In genomic region chr8:47556446-47556845, GRCm38 (mm10) we compare ENCODE assay signal across 27 mouse cellular contexts. TPM values are rescaled to one million over a fixed set of nuclear protein-coding genes. Genes with fewer than 3 reads are reported as not detected.
DNase-seq lines count a peak whose midpoint lies in the region; ATAC-seq and TF ChIP-seq lines count a peak whose summit lies in the region.
"Had no signal": no experiment of that assay in that cellular context is flagged by ENCODE, and none has a peak within 500 bp of the region (broad histone marks: within the 10 kb centered on the region; RNA-seq: fewer than 3 reads in every experiment).

No protein-coding gene starts in this region.

- intact Hi-C loops in heart, adult 2 months (cut with DNase I): loop anchor here (5.0 kb wide), 1 partner anchor 116 kb away; no protein-coding TSS in a partner anchor

- H3K4me3 ChIP-seq in heart, adult 2 months: no peak overlapping the region
- no peak overlapping the region for H3K4me3 ChIP-seq in heart, embryonic 11.5 days (ENCODE audit: low read depth, low read length)
- H3K4me3 ChIP-seq in heart, embryonic 16.5 days (ENCODE audit: low read length): no peak overlapping the region
- no peak overlapping the region for H3K4me3 ChIP-seq in lung, postnatal 0 days (ENCODE audit: low read depth, low read length)
- H3K4me3 ChIP-seq: embryonic facial prominence, embryonic 10.5 days; intestine, embryonic 15.5 days; left cerebral cortex, adult 2 months; limb, embryonic 15.5 days; megakaryocyte, embryonic 14.5 days; midbrain, embryonic 13.5 days had no signal

- no peak for TF ChIP-seq EP300 in heart, adult 2 months (IDR thresholded peaks at IDR 0.05; ENCODE audit: insufficient read depth, low read depth, low read length)
- no peak for TF ChIP-seq EP300 in lung, postnatal 0 days (IDR thresholded peaks at IDR 0.05)

- H3K4me2 ChIP-seq in heart, embryonic 11.5 days: no peak overlapping the region
- no peak overlapping the region for H3K4me2 ChIP-seq in heart, embryonic 16.5 days (ENCODE audit: low read depth, low read length)
- H3K4me2 ChIP-seq in lung, postnatal 0 days (replicated peaks; ENCODE audit: low read depth, low read length): no peak overlapping the region
- H3K4me2 ChIP-seq: intestine, embryonic 15.5 days; limb, embryonic 15.5 days; midbrain, embryonic 13.5 days had no signal

- 41% methylated on average over 7 of the region's 7 CpGs for WGBS in heart, adult 2 months
- 69% methylated on average over 7 of the region's 7 CpGs for WGBS in heart, embryonic 11.5 days (ENCODE audit: insufficient replicate concordance)
- WGBS in heart, embryonic 16.5 days: 70% methylated on average over 7 of the region's 7 CpGs
- WGBS in lung, postnatal 0 days: 71% methylated on average over 7 of the region's 7 CpGs

- H3K9me3 ChIP-seq in heart, embryonic 11.5 days (replicated peaks; ENCODE audit: control insufficient read depth, low read length): no peaks in the 10 kb centered on the region
- no peaks in the 10 kb centered on the region for H3K9me3 ChIP-seq in heart, embryonic 16.5 days (replicated peaks; ENCODE audit: control insufficient read depth, low read length)
- no peaks in the 10 kb centered on the region for H3K9me3 ChIP-seq in lung, postnatal 0 days (ENCODE audit: low read length)
- H3K9me3 ChIP-seq: embryonic facial prominence, embryonic 10.5 days; G1E; intestine, embryonic 15.5 days; limb, embryonic 15.5 days; megakaryocyte, embryonic 14.5 days; midbrain, embryonic 13.5 days had no signal

- peak overlapping the region; percentile 61 for H3K27ac ChIP-seq in heart, adult 2 months
- no peak overlapping the region for H3K27ac ChIP-seq in heart, embryonic 11.5 days (ENCODE audit: low read depth, low read length)
- H3K27ac ChIP-seq in heart, embryonic 16.5 days (ENCODE audit: low read length): no peak overlapping the region
- H3K27ac ChIP-seq in lung, postnatal 0 days (ENCODE audit: low read length): no peak overlapping the region
- H3K27ac ChIP-seq: embryonic facial prominence, embryonic 10.5 days; intestine, embryonic 15.5 days; left cerebral cortex, adult 2 months; limb, embryonic 15.5 days; liver, embryonic 14.5 days; midbrain, embryonic 13.5 days; stomach, postnatal 0 days had no signal

- H3K27me3 ChIP-seq in heart, adult 2 months (ENCODE audit: control insufficient read depth, insufficient read depth, low read length): no peaks in the 10 kb centered on the region
- H3K27me3 ChIP-seq in heart, embryonic 11.5 days (ENCODE audit: control insufficient read depth, insufficient read depth, low read length): no peaks in the 10 kb centered on the region
- no peaks in the 10 kb centered on the region for H3K27me3 ChIP-seq in heart, embryonic 16.5 days (ENCODE audit: control insufficient read depth, insufficient read depth, low read length)
- no peaks in the 10 kb centered on the region for H3K27me3 ChIP-seq in lung, postnatal 0 days (replicated peaks; ENCODE audit: insufficient read depth, low read length)
- H3K27me3 ChIP-seq: CH12.LX; intestine, embryonic 15.5 days; limb, embryonic 15.5 days; megakaryocyte, embryonic 14.5 days; midbrain, embryonic 13.5 days had no signal

- no peak overlapping the region; the same call in 1 of the 2 replicates for H3K9ac ChIP-seq in heart, adult 2 months (ENCODE audit: low read depth, low read length)
- H3K9ac ChIP-seq in heart, embryonic 11.5 days (ENCODE audit: low read depth, low read length): no peak overlapping the region
- H3K9ac ChIP-seq in heart, embryonic 16.5 days (ENCODE audit: low read length): no peak overlapping the region
- H3K9ac ChIP-seq in lung, postnatal 0 days (replicated peaks; ENCODE audit: low read depth): no peak overlapping the region
- H3K9ac ChIP-seq: intestine, embryonic 15.5 days; limb, embryonic 15.5 days; liver, embryonic 14.5 days; midbrain, embryonic 13.5 days had no signal

- ATAC-seq in heart, embryonic 11.5 days (replicated peaks; ENCODE audit: insufficient number of reproducible peaks, low FRiP score, low TSS enrichment): no peak
- ATAC-seq in heart, embryonic 16.5 days (replicated peaks; ENCODE audit: extremely low read depth, insufficient read depth, low FRiP score): peak; percentile 45; the same call in 1 of the 2 replicates
- ATAC-seq in lung, postnatal 0 days: 0 out of 2 replicates have a peak, but pooled peaks have one; percentile 38
- ATAC-seq: forebrain, embryonic 16.5 days; hindbrain, embryonic 16.5 days; intestine, embryonic 15.5 days; midbrain, embryonic 13.5 days had no signal

- no peaks in the 10 kb centered on the region for H3K4me1 ChIP-seq in heart, adult 2 months (ENCODE audit: control insufficient read depth, insufficient read depth, low read length)
- 0 out of 2 replicates have a peak, but pooled peaks cover 3% of the 10 kb centered on the region for H3K4me1 ChIP-seq in heart, embryonic 11.5 days (ENCODE audit: control insufficient read depth, insufficient read depth, low read length)
- no peaks in the 10 kb centered on the region; the same call in 1 of the 2 replicates for H3K4me1 ChIP-seq in heart, embryonic 16.5 days (ENCODE audit: control insufficient read depth, insufficient read depth, low read length)
- H3K4me1 ChIP-seq in lung, postnatal 0 days (ENCODE audit: insufficient read depth, low read depth, low read length): no peaks in the 10 kb centered on the region
- H3K4me1 ChIP-seq: embryonic facial prominence, embryonic 10.5 days; intestine, embryonic 15.5 days; limb, embryonic 15.5 days; megakaryocyte, embryonic 14.5 days; midbrain, embryonic 13.5 days had no signal

- TF ChIP-seq POLR2A in heart, adult 2 months (IDR thresholded peaks at IDR 0.05; ENCODE audit: insufficient read depth, low read depth, low read length): no peak

- peak; percentile 26 to 32 for DNase-seq in heart, adult 2 months
- DNase-seq in heart, adult 8-10 months (ENCODE audit: low spot score): peak; percentile 61
- no peak for DNase-seq in lung, postnatal 0 days (ENCODE audit: low spot score)
- DNase-seq in spleen, postnatal 14 days (ENCODE audit: low spot score in 2 of 2): no peak
- no peak for DNase-seq in embryo, embryonic 9.5 days (ENCODE audit: extremely low spot score)
- DNase-seq in cerebellum, adult 9-10 months: no peak
- DNase-seq: adrenal gland, adult 2 months; B cell, adult 2 months; cerebellum, adult 18-20 months; cerebellum, postnatal 36 days; gastrocnemius, postnatal 36 days; left cerebral cortex, postnatal 4 days; thymus, postnatal 14 days had no signal

- H3K79me2 ChIP-seq in heart, adult 2 months (replicated peaks; ENCODE audit: control insufficient read depth, insufficient read depth, low read length): no peaks in the 10 kb centered on the region

- TF ChIP-seq CTCF in heart, adult 2 months (IDR thresholded peaks at IDR 0.05): no peak
- no peak for TF ChIP-seq CTCF in lung, postnatal 0 days (IDR thresholded peaks at IDR 0.05)

- no peaks in the 10 kb centered on the region for H3K36me3 ChIP-seq in heart, adult 2 months (ENCODE audit: control insufficient read depth, insufficient read depth, low read length)
- peaks cover 5% of the 10 kb centered on the region; the same call in 1 of the 2 replicates for H3K36me3 ChIP-seq in heart, embryonic 11.5 days (ENCODE audit: control insufficient read depth, insufficient read depth, low read length)
- peaks cover 9% of the 10 kb centered on the region for H3K36me3 ChIP-seq in heart, embryonic 16.5 days (ENCODE audit: control insufficient read depth, insufficient read depth)
- H3K36me3 ChIP-seq in lung, postnatal 0 days (ENCODE audit: insufficient read depth, low read length): no peaks in the 10 kb centered on the region

RNA-seq across cellular contexts. Expression of gene Rwdd4a, which starts 23.0 kb away (rescaled TPM):
- total RNA-seq in heart, adult 2 months (2021): 10 to 100 TPM; 60.7 to 65.2 TPM
- polyA plus RNA-seq in heart, adult 2 months (2012; rRNA removed): 16.2 and 27.6 TPM in 2 replicates
- polyA plus RNA-seq in heart, embryonic 11.5 days (2014; fragmentation: Nextera tagmentation; extraction: Ambion mirVana): 37.9 and 42.6 TPM in 2 replicates
- 10 to 100 TPM; 53.3 to 70.3 (median 58.0) TPM for total RNA-seq in heart, adult 8-10 months (2022)
- polyA plus RNA-seq in heart, embryonic 16.5 days (2015; fragmentation: Nextera tagmentation; extraction: Ambion mirVana): 29.5 and 34.0 TPM in 2 replicates
- polyA plus RNA-seq in lung, postnatal 0 days (2015; fragmentation: Nextera tagmentation; extraction: Ambion mirVana): 27.2 and 31.1 TPM in 2 replicates

RNA-seq across cellular contexts. Expression of gene Trappc11, which starts 23.2 kb away (rescaled TPM):
- total RNA-seq in heart, adult 2 months (2021): 10 to 100 TPM; 19.2 to 20.3 TPM
- polyA plus RNA-seq in heart, adult 2 months (2012; rRNA removed): 11.7 and 19.3 TPM in 2 replicates
- 25.1 and 29.3 TPM in 2 replicates for polyA plus RNA-seq in heart, embryonic 11.5 days (2014; fragmentation: Nextera tagmentation; extraction: Ambion mirVana)
- total RNA-seq in heart, adult 8-10 months (2022): 10 to 100 TPM; 20.1 to 21.7 (median 20.8) TPM
- polyA plus RNA-seq in heart, embryonic 16.5 days (2015; fragmentation: Nextera tagmentation; extraction: Ambion mirVana): 20.7 and 20.8 TPM in 2 replicates
- 17.8 and 18.0 TPM in 2 replicates for polyA plus RNA-seq in lung, postnatal 0 days (2015; fragmentation: Nextera tagmentation; extraction: Ambion mirVana)

Comparison
In these comparisons a context has a peak if more than half of its experiments do, and no peak if none do; other contexts are left out.
1. DNase-seq: peak in heart, adult 2 months (2 of 2) and heart, adult 8-10 months (single experiment); none in lung, postnatal 0 days (single experiment), spleen, postnatal 14 days (0 of 2), embryo, embryonic 9.5 days (single experiment) and cerebellum, adult 9-10 months (single experiment).